8 mouse cellular contexts compared by ENCODE assay signal in the genomic region with DNA sequence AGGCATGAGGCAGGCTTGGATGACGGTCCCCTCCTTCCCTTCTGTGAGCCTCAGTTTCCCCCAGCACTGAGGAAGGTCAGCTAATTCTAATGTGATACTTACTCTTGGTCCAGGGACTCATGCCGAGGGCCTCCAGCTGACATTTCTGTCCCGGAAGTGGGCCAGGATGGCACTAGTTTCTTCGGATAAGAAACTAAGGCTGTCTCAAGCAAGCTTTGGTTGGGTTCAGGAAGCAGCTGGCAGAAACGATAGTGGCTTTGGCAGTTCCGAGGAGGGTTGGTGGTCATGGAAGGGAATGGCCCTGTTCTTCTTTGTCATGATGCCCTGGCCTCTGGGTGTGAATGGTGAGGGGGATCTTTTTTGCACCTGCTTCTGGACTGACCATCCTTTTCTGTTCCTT. TPM values are rescaled to one million over a fixed set of nuclear protein-coding genes. Genes with fewer than 3 reads are reported as not detected.
DNase-seq lines count a peak whose midpoint lies in the region; ATAC-seq and TF ChIP-seq lines count a peak whose summit lies in the region.

No protein-coding gene starts in this region.

- H3K4me2 ChIP-seq in stomach, embryonic 16.5 days (ENCODE audit: low read depth, low read length): peak overlapping the region; percentile 98

- no peaks in the 10 kb centered on the region for H3K9me3 ChIP-seq in stomach, embryonic 16.5 days (replicated peaks; ENCODE audit: control insufficient read depth, low read length)

- ATAC-seq in stomach, embryonic 16.5 days (ENCODE audit: insufficient read depth, low FRiP score): no peak

- H3K79me2 ChIP-seq in liver, adult 2 months (ENCODE audit: control insufficient read depth, insufficient read depth, low read length): 0 out of 2 replicates have a peak, but pooled peaks cover 6% of the 10 kb centered on the region

- peaks cover 3% of the 10 kb centered on the region; the same call in 1 of the 2 replicates for H3K36me3 ChIP-seq in liver, adult 2 months (ENCODE audit: control insufficient read depth, insufficient read depth, low read length)
- peaks cover 16% of the 10 kb centered on the region for H3K36me3 ChIP-seq in stomach, embryonic 16.5 days (ENCODE audit: control insufficient read depth, insufficient read depth, low read length)

- no peak for TF ChIP-seq CTCF in liver, adult 2 months (IDR thresholded peaks at IDR 0.05; ENCODE audit: low read depth, low read length)

- no peak overlapping the region for H3K4me3 ChIP-seq in liver, adult 2 months (ENCODE audit: insufficient read depth, low read depth, low read length)
- H3K4me3 ChIP-seq in stomach, embryonic 16.5 days (replicated peaks; ENCODE audit: low read length): peak overlapping the region; percentile 98

- H3K27me3 ChIP-seq in liver, adult 2 months (ENCODE audit: control insufficient read depth, insufficient read depth, low read length): no peaks in the 10 kb centered on the region
- no peaks in the 10 kb centered on the region for H3K27me3 ChIP-seq in stomach, embryonic 16.5 days (ENCODE audit: control insufficient read depth, insufficient read depth, low read length)

- peak overlapping the region; percentile 81 for H3K9ac ChIP-seq in liver, adult 2 months (ENCODE audit: low read depth, low read length)
- peak overlapping the region; percentile 91 for H3K9ac ChIP-seq in stomach, embryonic 16.5 days (ENCODE audit: low read length)

- peaks cover 16% of the 10 kb centered on the region for H3K4me1 ChIP-seq in liver, adult 2 months (ENCODE audit: control insufficient read depth, insufficient read depth, low read length)
- peaks cover 26% of the 10 kb centered on the region for H3K4me1 ChIP-seq in stomach, embryonic 16.5 days (ENCODE audit: control insufficient read depth, insufficient read depth, low read length)

- H3K27ac ChIP-seq in liver, adult 2 months (replicated peaks; ENCODE audit: insufficient read depth, low read depth, low read length): no peak overlapping the region
- H3K27ac ChIP-seq in stomach, embryonic 16.5 days (ENCODE audit: low read length): no peak overlapping the region

- 54% methylated on average over 6 of the region's 6 CpGs for WGBS in liver, adult 2 months
- 54% methylated on average over 6 of the region's 6 CpGs for WGBS in stomach, embryonic 16.5 days

- TF ChIP-seq POLR2A in liver, adult 2 months (IDR thresholded peaks at IDR 0.05; ENCODE audit: extremely low read depth, insufficient read depth, low read length): no peak

- peak; percentile 19 for DNase-seq in cerebellum, adult 11-12 months
- DNase-seq in cerebellum, adult 8-10 months: no peak
- DNase-seq in thymus, postnatal 25 days: peak; percentile 27
- no peak for DNase-seq in thymus, postnatal 36 days
- DNase-seq in liver, adult 2 months (ENCODE audit: extremely low read depth, low read depth, low spot score): no peak
- no peak for DNase-seq in left cerebral cortex, adult 18-20 months (ENCODE audit: low spot score in 2 of 2)
- DNase-seq in right cerebral cortex, postnatal 25 days: no peak

RNA-seq across cellular contexts. Expression of gene Ppif, which starts 1.1 kb away (rescaled TPM):
- total RNA-seq in liver, adult 2 months (2014; rRNA removed): 19.4 and 31.1 TPM in 2 replicates
- polyA plus RNA-seq in liver, adult 2 months (2012; rRNA removed): 76.3 and 80.6 TPM in 2 replicates
- 47.7 and 69.3 TPM in 2 replicates for polyA plus RNA-seq in stomach, embryonic 16.5 days (2015; fragmentation: Nextera tagmentation; extraction: Ambion mirVana)
- 10 to 100 TPM; 25.4 to 25.6 TPM for total RNA-seq in left cerebral cortex, adult 18-20 months (2021)

Comparison
In these comparisons a context has a peak if more than half of its experiments do, and no peak if none do; other contexts are left out.
1. DNase-seq: peak in cerebellum, adult 11-12 months (single experiment) and thymus, postnatal 25 days (single experiment); none in cerebellum, adult 8-10 months (single experiment), thymus, postnatal 36 days (0 of 2), liver, adult 2 months (single experiment), left cerebral cortex, adult 18-20 months (0 of 2) and right cerebral cortex, postnatal 25 days (single experiment).